Mouse (Mus musculus): ENCODE results near the gene Clec3b. TPM values are rescaled to one million over a fixed set of nuclear protein-coding genes. Genes with fewer than 3 reads are reported as not detected.
A peak's percentile ranks its signal among the peaks of the same experiment; 100 is the strongest.

Gene Clec3b
- polyA plus RNA-seq, 1 experiment, result 151 TPM

- Histone ChIP-seq H3K4me1 (ENCODE audit: control insufficient read depth, insufficient read depth, low read length) (peaks cover 3% of the 10 kb centered on the region; the same call in 1 of the 2 replicates), H3K4me3 (replicated peaks; ENCODE audit: extremely low read depth, low read depth, low read length) (no peak overlapping the region)
- TF ChIP-seq CTCF (IDR thresholded peaks at IDR 0.05; ENCODE audit: insufficient read depth, low read length) (no peak), POLR2A (IDR thresholded peaks at IDR 0.05; ENCODE audit: borderline replicate concordance, extremely low read depth, low read depth, low read length) (no peak)
- no peak for DNase-seq
- WGBS, result 41% methylated on average over 5 of the region's 5 CpGs
These were observed 2.3 kb upstream of the Clec3b start for GRCm38 (mm10) chr9:123148430-123148829.

GRCm38 (mm10) chr9:123151561-123151960 is 815 bp downstream of the Clec3b start:
- 19% methylated on average over 1 of the region's 1 CpGs for WGBS
- Histone ChIP-seq H3K4me3 (replicated peaks; ENCODE audit: extremely low read depth, low read depth, low read length) (peak overlapping the region; percentile 7), H3K4me1 (ENCODE audit: control insufficient read depth, insufficient read depth, low read length) (peaks cover 3% of the 10 kb centered on the region; the same call in 1 of the 2 replicates)
- TF ChIP-seq POLR2A (IDR thresholded peaks at IDR 0.05; ENCODE audit: borderline replicate concordance, extremely low read depth, low read depth, low read length) (no peak), CTCF (IDR thresholded peaks at IDR 0.05; ENCODE audit: insufficient read depth, low read length) (no peak)
- DNase-seq, result no peak

GRCm38 (mm10) chr9:123152026-123152425 is 1.3 kb downstream of the Clec3b start:
- TF ChIP-seq CTCF (IDR thresholded peaks at IDR 0.05; ENCODE audit: insufficient read depth, low read length) (no peak), POLR2A (IDR thresholded peaks at IDR 0.05; ENCODE audit: borderline replicate concordance, extremely low read depth, low read depth, low read length) (no peak)
- Histone ChIP-seq H3K4me3 (replicated peaks; ENCODE audit: extremely low read depth, low read depth, low read length) (no peak overlapping the region), H3K4me1 (ENCODE audit: control insufficient read depth, insufficient read depth, low read length) (peaks cover 3% of the 10 kb centered on the region; the same call in 1 of the 2 replicates)
- 18% methylated on average over 3 of the region's 3 CpGs for WGBS
- DNase-seq, result no peak

DNA sequence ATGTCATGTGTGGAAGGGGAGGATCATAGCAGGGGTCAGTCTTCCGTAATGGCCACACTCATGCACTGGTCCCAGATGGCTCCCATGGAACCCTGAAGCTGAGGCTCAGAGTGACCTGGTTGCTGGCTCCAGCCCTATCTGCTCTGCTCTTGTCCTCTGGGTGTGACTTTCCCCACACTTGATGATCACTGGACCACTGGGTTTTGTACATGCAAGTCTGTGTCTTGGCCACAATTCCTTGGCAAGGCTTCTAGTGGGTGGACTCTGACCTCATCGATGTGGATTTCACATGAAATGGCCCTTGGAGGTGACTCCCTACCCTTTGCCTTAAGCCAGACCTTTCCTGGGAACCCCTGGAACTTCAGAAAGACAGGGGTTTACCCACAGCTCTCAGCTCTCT is 2.4 kb downstream of the Clec3b start:
- TF ChIP-seq POLR2A (IDR thresholded peaks at IDR 0.05; ENCODE audit: borderline replicate concordance, extremely low read depth, low read depth, low read length), result no peak
- TF ChIP-seq CTCF (IDR thresholded peaks at IDR 0.05; ENCODE audit: insufficient read depth, low read length), result no peak
- DNase-seq, result no peak
- Histone ChIP-seq H3K4me3 (replicated peaks; ENCODE audit: extremely low read depth, low read depth, low read length) (no peak overlapping the region), H3K4me1 (ENCODE audit: control insufficient read depth, insufficient read depth, low read length) (peaks cover under 1% of the 10 kb centered on the region; the same call in 1 of the 2 replicates)
- WGBS, result 59% methylated on average over 2 of the region's 2 CpGs

DNA sequence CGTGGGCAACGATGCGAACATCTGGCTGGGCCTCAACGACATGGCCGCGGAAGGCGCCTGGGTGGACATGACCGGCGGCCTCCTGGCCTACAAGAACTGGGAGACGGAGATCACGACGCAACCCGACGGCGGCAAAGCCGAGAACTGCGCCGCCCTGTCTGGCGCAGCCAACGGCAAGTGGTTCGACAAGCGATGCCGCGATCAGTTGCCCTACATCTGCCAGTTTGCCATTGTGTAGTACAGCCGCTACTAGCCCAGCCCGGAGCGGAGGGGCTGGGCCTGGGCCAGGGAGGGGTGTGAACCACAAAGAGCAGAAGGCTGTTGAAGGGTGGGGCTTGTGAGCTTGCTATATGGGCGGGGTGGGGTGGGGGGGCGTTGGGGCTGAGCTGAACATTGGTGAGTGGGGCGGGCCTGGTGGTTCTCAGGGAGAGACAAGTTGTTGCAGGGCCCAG is 6.2 kb downstream of the Clec3b start:
- peak; percentile 65 for DNase-seq
- Histone ChIP-seq H3K4me1 (ENCODE audit: control insufficient read depth, insufficient read depth, low read length) (no peaks in the 10 kb centered on the region; the same call in 1 of the 2 replicates), H3K4me3 (replicated peaks; ENCODE audit: extremely low read depth, low read depth, low read length) (no peak overlapping the region)
- WGBS, result 47% methylated on average over 30 of the region's 30 CpGs
- TF ChIP-seq CTCF (IDR thresholded peaks at IDR 0.05; ENCODE audit: insufficient read depth, low read length) (no peak), POLR2A (IDR thresholded peaks at IDR 0.05; ENCODE audit: borderline replicate concordance, extremely low read depth, low read depth, low read length) (no peak)

- DNase-seq, result no peak
- Histone ChIP-seq H3K4me1 (ENCODE audit: control insufficient read depth, insufficient read depth, low read length) (no peaks in the 10 kb centered on the region), H3K4me3 (replicated peaks; ENCODE audit: extremely low read depth, low read depth, low read length) (no peak overlapping the region)
- TF ChIP-seq POLR2A (IDR thresholded peaks at IDR 0.05; ENCODE audit: borderline replicate concordance, extremely low read depth, low read depth, low read length), result no peak
- no peak for TF ChIP-seq CTCF (IDR thresholded peaks at IDR 0.05; ENCODE audit: insufficient read depth, low read length)
These were observed 7.0 kb downstream of the Clec3b start for GRCm38 (mm10) chr9:123157699-123158098.

DNA sequence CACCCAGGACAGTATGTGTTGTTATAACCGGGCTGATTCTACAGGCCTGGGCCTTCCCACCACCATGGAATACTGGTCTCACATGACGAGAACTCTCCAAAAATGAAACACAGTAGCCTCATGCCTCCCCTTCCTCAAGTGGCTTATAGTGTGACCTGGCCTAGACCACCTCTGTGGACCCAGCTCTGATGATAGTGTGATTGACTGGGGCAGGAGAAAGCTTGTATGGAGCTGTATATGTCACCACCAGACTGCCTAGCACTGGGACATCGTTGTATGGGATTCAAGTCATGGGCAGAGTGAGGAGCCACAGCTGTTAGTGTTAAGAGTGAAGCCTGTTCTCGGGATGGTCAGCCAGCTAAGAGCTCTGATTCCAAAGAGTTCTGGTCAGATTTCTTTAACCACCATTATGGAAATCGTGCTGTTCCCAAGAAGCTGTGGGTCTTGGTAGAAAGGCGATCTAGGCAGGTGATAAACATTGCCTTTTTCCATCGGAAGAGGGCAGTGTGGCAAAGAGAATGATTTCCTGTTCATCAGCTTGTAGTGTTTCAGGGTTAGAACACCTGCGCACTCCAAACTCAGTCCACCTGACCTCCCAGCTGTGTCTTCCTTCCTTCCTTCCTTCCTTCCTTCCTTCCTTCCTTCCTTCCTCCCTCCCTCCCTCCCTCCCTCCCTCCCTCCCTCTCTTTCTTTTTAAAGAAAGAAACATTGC is 7.5 kb downstream of the Clec3b start:
- Histone ChIP-seq H3K4me1 (ENCODE audit: control insufficient read depth, insufficient read depth, low read length) (no peaks in the 10 kb centered on the region), H3K4me3 (replicated peaks; ENCODE audit: extremely low read depth, low read depth, low read length) (no peak overlapping the region)
- DNase-seq, result no peak
- TF ChIP-seq POLR2A (IDR thresholded peaks at IDR 0.05; ENCODE audit: borderline replicate concordance, extremely low read depth, low read depth, low read length), result no peak
- peak; percentile 46 for TF ChIP-seq CTCF (IDR thresholded peaks at IDR 0.05; ENCODE audit: insufficient read depth, low read length)
- WGBS, result 47% methylated on average over 8 of the region's 8 CpGs

DNA sequence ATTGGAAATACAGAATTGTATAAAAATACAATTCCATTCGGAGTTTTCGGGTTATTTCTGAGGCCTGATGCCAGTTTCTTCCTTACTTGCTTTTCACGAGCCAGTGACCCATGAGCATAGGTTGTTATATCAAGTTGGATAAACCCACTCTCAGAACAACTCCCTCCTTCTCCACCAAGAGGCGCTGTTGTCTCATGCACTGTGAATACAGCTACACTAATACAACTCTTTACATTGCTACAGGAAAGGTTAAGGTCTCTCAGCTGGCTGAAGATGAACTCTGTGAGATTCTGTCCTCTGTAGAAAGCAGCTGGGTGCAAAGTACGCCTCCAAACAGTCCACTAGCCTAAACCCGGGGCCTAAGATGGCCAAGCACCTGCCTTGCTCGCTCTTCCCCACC is 8.6 kb downstream of the Clec3b start:
- peak; percentile 63 for DNase-seq
- Histone ChIP-seq H3K4me3 (replicated peaks; ENCODE audit: extremely low read depth, low read depth, low read length) (no peak overlapping the region), H3K4me1 (ENCODE audit: control insufficient read depth, insufficient read depth, low read length) (no peaks in the 10 kb centered on the region)
- TF ChIP-seq CTCF (IDR thresholded peaks at IDR 0.05; ENCODE audit: insufficient read depth, low read length), result peak; percentile 42; the same call in 1 of the 2 replicates
- no peak for TF ChIP-seq POLR2A (IDR thresholded peaks at IDR 0.05; ENCODE audit: borderline replicate concordance, extremely low read depth, low read depth, low read length)
- 53% methylated on average over 7 of the region's 7 CpGs for WGBS

DNA sequence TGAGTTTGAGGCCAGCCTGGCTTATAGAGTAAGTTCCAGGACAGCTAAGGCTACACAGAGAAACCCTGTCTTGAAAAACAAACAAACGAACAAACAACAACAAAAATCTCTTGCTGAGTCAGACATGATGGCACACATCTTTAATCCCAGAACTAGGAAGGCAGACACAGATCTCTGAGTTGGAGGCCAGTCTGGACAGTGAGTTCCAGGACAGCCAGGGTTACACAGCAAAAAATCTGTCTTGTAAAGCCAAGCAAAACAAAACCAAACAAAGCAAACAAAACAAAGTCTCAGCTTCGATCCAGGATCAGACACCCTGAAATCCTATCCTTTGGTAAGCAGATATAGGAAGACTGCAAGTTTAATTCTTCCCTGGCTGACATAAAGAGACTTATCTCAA is 11.0 kb downstream of the Clec3b start:
- WGBS, result 45% methylated on average over 2 of the region's 2 CpGs
- no peaks in the 10 kb centered on the region for H3K4me1 ChIP-seq (ENCODE audit: control insufficient read depth, insufficient read depth, low read length)
- no peak overlapping the region for H3K4me3 ChIP-seq (replicated peaks; ENCODE audit: extremely low read depth, low read depth, low read length)
- DNase-seq, result no peak
- TF ChIP-seq CTCF (IDR thresholded peaks at IDR 0.05; ENCODE audit: insufficient read depth, low read length) (no peak), POLR2A (IDR thresholded peaks at IDR 0.05; ENCODE audit: borderline replicate concordance, extremely low read depth, low read depth, low read length) (no peak)

All from lung, adult 2 months (tissue).